Mouse (Mus musculus): ENCODE measurements around the gene Dnaja2. TPM values are rescaled to one million over a fixed set of nuclear protein-coding genes. Genes with fewer than 3 reads are reported as not detected.

Dnaja2 gene
- total RNA-seq, 2 experiments from 2014 or later, result 155 to 193 TPM

DNA sequence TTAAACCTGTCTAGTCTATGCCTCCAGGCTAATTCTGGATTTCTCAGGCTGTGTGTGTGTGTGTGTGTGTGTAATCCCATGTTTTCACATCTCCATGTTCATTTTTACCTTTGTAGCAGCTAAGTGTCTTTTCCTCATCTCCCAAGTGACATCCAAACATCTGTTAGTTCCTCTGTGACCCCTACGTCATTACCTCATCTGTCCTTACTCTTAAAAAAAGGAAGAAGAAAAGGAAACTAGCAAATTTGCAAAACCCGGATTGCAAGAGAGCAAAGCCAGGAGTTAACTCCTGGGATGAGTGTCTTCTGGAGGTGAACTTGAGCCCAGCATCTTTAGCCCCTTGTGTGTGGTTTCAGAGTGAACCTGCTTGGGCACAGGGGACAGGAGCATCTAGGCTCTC, 52.8 kb downstream of the Dnaja2 start:
- no peak for DNase-seq (ENCODE audit: low spot score in 2 of 2)

DNA sequence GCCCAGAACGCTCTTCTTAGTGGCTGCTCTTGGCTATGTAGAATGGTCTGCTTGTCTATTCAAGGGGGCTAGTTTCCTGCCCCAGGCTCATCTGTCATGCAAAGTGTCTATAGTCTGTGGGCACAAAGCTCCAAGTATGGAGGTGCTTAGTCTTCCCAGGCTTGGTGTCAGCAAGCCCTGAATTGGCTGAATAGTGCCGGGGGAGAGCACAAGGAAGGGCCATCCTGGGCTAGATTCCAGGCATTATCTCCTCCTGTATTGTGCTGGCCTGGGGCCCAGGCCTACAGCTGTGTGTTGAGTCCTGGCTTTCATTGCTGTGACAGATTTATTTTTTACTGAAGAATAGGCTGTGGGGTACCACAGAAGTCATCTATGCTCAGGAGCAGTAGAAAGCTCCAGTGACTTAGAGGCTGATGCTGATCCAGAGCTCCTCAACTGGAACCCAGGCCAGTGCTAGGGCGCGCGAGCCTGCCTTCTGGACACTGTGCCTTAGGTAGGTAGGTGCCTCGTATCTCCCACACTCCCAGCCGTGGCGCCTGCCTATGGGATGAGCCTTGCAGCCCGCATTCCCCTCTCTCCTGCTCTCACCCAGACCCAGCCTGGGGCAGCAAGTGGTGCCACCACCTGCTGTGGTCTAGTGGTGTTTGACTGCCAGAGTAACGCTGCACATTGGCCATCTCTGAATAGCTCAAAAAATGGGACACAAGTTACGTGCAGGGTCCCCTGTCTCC, 54.0 kb downstream of the Dnaja2 start:
- DNase-seq (ENCODE audit: low spot score in 2 of 2), result no peak

DNA sequence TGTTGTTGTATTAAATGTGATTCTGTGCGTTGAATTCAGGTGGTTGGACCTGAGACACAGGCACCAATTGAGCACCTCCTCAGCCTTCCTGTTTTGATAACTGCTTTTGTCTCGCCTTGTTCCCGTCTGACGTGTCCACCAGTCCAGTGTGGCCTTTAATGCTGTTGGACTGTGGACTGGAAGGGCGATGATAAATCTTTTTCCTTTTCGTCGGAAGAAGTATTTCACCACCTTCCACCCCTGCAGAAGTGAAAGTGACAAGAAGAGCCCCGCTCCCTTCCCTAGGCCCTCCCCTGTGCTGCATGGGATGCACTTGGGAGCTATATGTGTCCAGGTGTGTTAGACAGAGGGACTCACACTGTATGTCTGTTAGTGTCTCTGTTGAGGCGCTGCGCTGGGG, 54.7 kb downstream of the Dnaja2 start:
- DNase-seq (ENCODE audit: low spot score in 2 of 2), result no peak

DNA sequence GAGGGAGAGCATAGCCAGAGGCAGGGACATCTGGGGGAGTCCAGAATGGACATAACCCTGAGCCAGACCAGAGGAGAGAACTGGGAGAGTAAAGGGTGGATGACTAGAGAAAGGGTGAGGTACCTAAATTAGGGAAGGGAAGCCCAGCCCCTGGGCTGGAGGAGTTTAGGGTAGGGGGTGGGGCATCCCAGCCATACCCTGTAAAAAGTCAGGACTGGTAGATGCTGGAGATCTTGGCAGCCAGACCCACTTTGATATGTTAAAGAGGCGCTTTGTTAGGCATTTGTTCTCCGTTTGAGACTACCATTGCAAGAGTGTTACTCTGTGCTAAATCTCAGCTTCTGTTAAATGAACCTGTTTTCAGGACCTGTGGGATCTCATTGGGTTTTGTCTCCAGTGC, 56.6 kb downstream of the Dnaja2 start:
- no peak for DNase-seq (ENCODE audit: low spot score in 2 of 2)

DNA sequence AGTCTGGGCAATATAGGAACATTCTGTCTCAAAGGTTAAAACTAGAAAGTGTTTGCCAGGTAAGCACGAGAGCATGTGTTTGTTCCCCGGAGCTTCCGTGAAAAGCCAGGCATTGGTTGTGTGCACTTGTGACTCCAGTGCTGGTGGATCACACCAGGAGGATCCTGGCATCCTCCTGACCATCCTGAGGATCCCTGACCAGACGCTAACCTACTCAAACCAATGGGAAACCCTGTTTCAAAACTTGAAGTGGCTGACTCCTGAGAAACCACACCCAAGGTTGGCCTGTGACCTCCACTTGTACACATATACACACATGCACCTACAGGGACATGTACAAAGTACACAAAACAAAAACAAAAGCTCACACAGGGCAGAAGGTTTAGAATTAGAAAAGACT, 58.4 kb downstream of the Dnaja2 start:
- DNase-seq (ENCODE audit: low spot score in 2 of 2), result no peak

DNA sequence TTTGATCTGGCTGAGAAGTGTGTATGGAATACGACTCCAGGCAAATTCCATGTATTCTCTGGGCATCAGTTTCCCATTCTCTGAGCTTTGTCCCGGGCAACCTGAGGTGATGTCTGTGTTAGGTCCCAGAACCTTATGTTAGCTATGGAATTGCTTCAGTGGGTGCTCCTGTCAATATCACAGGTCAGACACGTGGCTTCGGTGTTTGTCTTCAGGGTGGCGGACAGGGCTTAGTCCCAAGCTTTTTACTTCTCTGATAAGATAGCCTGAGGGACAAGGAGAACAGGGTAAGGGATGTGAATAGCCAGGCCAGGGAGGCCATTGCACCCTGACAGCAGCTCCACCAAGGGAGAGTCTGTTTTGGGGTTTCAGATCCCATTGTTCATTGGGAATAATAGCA, 59.0 kb downstream of the Dnaja2 start:
- DNase-seq (ENCODE audit: low spot score in 2 of 2), result no peak

DNA sequence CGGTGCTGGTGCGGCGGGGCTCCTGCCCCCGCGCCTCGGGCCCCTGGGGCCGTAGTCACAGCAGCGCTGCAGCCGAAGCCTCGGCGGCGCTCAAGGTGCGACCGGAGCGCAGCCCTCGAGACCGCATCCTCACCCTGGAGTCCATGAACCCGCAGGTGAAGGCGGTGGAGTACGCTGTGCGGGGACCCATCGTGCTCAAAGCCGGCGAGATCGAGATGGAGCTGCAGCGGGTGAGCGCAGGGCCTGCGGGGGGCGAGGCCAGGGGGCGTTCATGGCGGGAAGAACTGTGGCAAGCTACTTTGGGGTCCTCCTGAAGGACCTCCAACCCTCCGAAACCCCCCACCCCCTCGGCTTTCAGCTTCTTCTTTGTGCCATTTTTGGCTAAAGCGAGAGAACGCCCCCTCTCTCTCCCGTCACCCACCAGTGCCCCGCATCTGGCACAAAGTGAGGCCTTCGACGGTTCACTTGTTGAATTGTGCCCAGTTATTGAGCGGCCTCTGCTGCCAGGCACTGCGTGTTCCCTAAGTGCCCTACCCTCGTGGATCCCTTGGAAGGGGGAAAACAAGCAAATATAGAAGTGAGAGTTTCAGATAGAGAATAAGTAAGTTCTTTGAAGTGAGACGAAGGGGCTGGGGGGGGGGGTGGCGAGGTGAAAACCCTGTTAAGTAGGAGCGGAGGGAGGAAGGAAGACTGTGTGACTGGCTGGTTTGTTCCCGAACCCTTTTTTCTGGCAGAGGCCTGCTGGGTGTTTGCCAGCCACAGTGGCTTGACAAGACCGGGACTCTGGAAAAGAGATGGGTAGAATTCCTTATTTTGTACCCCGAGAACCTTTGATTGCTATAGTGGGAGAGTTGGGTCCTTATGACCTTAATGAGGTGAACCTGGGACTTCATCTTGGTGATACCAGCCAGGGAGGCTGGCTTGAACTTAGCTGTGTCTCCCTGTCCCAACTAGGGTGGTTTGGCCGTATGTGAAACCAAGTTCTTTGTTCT, 61.9 kb downstream of the Dnaja2 start:
- no peak for DNase-seq (ENCODE audit: low spot score in 2 of 2)

DNA sequence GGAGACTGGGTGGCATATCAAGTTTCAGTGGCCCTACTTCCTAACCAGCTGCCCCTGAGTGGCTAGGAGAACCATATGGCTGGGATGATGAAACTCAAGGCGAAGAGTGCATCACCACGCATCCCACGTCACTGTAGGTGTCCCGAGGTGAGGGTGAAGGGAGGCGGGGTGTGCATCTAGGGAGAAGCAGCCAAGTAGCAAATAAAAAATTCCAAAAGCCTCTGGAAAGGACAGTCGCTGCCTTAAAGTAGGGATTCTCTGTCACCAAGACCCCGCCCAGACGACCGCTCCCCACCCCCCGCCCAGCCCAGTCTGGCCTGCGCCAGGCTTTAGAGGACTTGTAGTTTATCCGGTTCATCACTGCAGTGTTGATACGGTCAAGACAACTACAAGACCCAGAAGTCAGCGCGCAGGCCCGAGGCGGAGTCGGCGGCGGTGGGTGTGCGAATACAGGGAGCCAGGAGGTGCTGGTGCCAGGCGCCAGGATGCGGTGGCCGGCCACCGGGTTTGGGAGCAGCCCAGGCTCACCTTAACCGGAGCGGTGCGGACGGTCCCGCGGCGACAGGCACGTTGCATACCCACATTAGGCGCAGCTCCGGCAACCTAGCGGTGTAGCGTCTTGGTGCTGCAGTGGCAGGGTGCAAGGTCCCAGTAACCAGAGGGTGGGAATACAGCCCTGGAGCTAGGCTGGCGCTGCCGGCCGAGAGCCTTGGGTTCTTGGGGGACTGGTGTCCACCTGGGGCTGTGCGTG, 62.8 kb downstream of the Dnaja2 start, which contains the start of gene Gpt2:
Gpt2 (plus strand) TSS at position 452 of the 751 bp plus-strand sequence.
- DNase-seq (ENCODE audit: low spot score in 2 of 2), result peak; percentile 84 to 85

DNA sequence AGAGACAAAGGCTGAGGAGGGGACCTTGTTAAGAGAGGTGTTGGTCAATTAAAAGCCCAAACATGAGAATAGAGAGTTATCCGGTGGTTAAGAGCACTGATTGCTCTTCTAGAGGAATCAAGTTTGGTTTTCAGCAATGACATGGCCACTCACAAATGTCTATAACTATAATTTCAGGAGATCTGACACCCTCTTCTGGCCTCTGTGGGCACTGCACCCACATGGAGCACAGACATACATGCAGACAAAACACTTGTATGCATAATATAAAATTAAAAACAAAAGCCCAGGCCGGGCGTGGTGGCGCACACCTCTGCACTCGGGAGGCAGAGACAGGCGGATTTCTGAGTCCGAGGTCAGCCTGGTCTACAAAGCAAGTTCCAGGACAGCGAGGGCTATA, 65.6 kb downstream of the Dnaja2 start:
- DNase-seq (ENCODE audit: low spot score in 2 of 2), result no peak

DNA sequence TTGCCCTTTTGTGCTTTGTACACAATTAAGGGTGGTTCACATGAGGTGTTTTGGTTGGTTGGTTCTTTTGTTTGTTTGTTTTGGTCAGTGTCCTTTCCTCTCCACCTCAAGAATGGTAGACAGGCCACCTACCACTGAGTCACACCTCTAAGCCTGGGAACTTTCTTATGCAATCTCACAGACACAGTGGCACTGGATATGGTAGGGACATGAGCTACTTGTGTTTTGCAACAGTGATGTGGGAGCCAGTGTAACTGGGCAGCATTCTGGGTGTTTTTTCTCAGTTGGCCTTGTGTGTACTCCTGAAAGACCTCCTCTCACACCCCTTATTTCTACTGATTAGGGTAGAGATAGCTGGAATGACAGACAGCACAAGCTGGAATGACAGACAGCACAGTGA, 66.5 kb downstream of the Dnaja2 start:
- DNase-seq (ENCODE audit: low spot score in 2 of 2), result no peak

DNA sequence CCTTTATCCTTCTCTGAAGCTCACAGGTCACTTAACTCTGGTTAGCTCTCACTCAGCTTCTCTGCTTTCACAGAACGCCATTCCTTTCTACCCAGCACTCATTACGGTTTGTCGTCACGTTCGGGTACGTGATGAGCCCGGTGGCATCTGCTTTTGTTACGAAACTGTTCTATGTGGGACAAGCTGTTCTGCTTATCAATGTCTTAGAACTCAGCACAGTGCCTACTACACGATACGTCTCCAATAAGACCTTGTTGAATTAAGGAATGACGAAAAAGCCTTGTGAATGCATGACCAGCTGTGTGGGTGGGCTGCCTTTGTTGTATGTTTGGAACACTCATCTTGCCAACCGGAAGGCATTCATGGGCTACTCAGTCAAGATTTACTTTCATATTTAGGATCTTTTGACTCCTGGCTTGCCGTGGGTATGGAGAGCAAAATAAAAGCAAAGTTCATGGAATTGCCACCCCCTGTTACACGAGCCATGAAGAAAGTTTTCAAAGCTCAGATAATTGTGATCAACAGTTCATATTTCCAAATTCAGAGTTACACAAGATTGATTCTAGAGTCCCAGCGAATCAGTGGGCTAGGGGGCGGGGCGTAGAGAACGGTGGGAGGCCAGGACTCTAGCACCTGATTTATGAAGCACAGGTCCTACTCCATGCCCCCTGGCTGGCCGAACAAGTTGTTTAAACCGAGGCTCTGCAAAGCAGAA, 67.1 kb downstream of the Dnaja2 start:
- no peak for DNase-seq (ENCODE audit: low spot score in 2 of 2)

Other genes starting within 250 kb of the Dnaja2 start
- under 1 TPM; 0.45 to 0.70 TPM for gene Mylk3, start 169.0 kb downstream of the Dnaja2 start, total RNA-seq (2021)
- 10 to 100 TPM; 16.8 to 34.1 TPM for gene 4921524J17Rik, start 122.5 kb downstream of the Dnaja2 start, total RNA-seq (2021)
- 100 to 1,000 TPM in 1 of 2 experiments, 10 to 100 TPM in 1; 74.5 to 255 TPM for gene Gpt2, start 62.8 kb downstream of the Dnaja2 start, total RNA-seq (2021)
- gene Neto2, start 145.6 kb upstream of the Dnaja2 start, total RNA-seq (2021), result 1 to 10 TPM; 4.4 TPM

Measured in adrenal gland, adult 18-20 months (tissue).